Mouse (Mus musculus): ENCODE results near the gene Eps15l1.

Eps15l1 gene

DNA sequence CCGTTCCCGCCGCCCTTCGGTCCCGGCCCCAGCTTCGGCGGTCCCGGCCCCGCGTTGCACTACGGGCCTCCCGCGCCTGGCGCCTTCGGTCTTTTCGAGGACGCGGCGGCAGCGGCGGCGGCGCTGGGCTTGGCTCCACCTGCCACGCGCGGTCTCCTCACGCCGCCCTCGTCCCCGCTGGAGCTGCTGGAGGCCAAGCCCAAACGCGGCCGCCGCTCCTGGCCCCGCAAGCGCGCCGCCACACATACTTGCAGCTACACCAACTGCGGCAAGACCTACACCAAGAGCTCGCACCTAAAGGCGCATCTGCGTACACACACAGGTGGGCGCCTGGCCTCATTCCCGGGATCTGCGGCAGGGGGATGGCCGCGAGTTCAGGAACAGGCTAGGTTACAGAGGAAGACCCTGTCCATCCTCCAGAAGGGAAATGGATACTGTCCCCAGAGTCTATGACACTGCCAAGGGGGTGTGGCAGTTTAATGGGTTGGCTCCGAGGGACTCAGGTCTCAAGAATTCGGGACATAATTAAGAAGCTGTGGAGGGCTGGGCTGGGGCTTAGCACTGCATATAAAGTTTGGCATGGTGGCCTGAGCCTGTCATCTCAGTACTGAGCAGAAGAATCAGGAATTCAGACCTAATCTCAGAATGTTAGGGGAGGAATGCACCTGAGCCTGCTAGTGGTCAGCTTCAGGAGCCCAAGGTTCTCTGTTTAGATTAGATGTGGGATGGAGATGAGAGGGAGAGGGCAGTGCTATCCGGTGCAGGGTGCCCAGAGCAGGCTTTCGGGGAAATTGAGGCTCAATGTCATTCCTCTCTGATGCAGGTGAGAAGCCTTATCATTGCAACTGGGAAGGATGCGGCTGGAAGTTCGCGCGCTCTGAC, 101.1 kb downstream of the Eps15l1 start:
- no peak for DNase-seq (ENCODE audit: low spot score)

DNA sequence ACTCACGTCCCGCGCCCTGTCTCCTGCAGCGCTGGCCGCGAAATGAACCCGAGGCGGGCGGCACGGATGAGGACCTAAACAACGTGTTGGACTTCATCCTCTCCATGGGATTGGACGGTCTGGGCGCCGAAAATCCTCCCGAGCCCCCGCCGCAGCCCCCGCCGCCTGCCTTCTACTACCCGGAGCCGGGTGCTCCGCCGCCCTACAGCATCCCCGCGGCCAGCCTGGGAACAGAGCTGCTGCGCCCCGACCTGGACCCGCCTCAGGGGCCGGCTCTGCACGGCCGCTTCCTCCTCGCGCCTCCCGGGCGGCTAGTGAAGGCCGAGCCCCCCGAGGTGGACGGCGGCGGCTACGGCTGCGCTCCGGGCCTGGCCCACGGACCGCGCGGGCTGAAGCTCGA, 101.9 kb downstream of the Eps15l1 start:
- DNase-seq (ENCODE audit: low spot score) = peak; percentile 32

GRCm38 (mm10) chr8:72318801-72319322, 102.4 kb downstream of the Eps15l1 start, which contains the start of gene Klf2:
TSS of gene Klf2 (plus strand) at chr8:72319033.
- peak; percentile 91 for DNase-seq (ENCODE audit: low spot score)

DNA sequence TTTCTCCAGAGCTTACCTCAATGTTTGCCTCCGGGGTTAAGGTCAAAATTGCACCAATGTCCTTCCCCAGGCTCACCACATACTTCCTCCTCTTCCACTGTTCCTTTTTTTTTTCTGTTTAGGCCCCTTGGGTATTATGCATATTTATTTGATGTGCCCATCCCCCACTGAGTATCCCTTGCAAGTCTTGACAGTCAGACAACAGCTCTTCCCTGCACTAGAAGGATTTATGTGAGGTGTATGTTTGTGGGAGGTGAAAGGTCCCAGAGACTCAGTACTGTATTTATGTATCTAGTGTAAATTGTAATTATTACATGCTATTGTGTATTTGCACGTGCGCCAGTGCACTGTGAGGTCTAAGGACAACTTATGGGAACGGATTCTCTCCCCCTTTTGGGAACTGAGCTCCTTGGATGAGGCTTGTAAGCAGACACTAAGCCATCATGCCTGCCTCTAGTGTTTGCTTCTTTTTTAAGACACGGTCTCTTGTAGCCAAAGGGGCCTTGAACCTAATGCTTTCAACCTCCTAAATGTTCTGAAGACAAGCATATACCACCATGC, 103.4 kb downstream of the Eps15l1 start:
- no peak for DNase-seq (ENCODE audit: low spot score)

- no peak for DNase-seq (ENCODE audit: low spot score)
Observed at GRCm38 (mm10) chr8:72316053-72316695, 105.1 kb downstream of the Eps15l1 start.

GRCm38 (mm10) chr8:72312926-72313518, 108.2 kb downstream of the Eps15l1 start:
- DNase-seq (ENCODE audit: low spot score) = no peak

GRCm38 (mm10) chr8:72310849-72311506, 110.3 kb downstream of the Eps15l1 start:
- no peak for DNase-seq (ENCODE audit: low spot score)

DNA sequence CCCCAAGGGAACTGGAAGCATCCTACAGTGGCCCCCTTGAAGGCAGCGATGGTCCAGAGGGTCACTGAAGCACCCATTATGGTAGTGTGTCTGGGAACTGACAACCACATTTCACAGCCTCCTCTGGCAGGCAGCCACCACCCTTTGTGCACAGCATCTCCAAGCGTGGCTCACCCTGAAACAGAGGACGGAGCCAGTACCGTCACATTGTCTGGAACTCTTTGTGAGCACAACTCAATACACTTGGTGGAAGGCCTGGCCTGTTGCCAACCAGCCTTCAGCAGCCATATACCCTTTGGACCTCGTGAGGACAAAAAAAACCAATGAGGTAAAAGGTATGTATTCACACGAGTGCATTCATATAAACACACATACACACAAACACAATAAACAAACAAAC, 113.0 kb downstream of the Eps15l1 start:
- no peak for DNase-seq (ENCODE audit: low spot score)

- no peak for DNase-seq (ENCODE audit: low spot score)
Observed at GRCm38 (mm10) chr8:72306913-72307312, 114.3 kb downstream of the Eps15l1 start.

DNA sequence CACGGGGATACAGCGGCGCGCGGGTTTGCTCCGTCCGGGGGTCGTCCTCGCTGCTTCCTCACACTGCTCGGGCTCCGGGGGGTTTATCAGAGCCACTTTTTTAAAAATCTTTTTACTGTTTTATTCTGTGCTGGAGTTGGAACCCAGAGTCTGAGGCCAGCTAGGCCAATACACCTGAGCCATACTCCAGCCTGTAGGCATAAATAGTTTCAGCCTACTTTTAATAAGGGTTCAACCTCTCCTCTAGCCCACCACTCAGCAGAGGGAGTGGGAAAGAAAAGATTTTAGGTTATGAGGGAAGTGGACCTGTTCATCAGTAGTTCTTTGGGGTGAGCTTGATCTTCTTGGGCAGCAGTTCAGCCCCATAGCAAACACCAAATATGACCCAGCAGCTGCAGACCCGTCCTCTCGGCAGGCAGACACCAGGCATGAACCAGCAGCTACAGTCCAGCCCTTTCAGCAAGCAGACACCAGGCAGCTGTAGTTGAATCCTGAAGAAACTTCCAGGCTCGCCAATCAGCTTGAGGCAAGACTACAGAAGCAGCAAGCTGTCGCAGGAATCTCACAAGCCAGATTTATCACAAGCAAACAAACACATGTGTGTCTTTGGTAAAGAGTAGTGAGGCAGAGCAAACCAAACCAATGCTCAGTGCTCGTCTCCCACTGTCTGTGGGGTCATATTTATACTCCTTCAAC, 115.9 kb downstream of the Eps15l1 start, which contains the start of gene Gm10282:
Gene Gm10282, minus strand, starts transcription at position 51 of the 696 bp plus-strand sequence.
- no peak for DNase-seq (ENCODE audit: low spot score)

GRCm38 (mm10) chr8:72303633-72304032, 117.6 kb downstream of the Eps15l1 start:
- no peak for DNase-seq (ENCODE audit: low spot score)

DNA sequence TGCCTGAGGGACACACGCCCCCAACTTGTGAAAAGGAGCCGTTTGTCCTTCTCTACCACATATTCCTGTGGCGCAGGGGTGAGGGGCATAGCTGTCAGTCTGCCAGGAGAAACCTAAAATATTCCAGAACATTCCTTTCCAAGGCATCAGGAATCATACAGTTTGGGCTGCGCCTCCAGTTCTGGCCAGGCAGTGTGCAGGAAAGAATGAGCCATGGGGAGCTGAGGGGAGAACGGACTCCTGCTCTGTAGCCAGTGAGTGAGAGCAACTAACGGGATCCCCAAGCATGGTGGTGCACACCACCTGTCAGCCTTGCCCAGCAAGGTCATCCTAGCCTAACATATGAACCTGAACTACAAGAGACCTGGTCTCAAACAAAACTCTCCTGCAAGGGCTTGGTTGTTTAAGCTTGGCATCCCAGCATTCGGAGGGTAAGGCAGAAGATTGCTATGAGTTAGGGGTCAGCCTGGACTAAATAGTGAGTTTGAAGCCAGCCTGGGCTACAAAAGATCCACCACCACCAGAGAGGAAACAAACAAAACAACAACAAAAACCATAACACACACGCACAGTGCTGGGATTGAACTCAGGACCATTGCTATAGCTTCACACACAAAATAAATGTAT, 118.2 kb downstream of the Eps15l1 start:
- DNase-seq (ENCODE audit: low spot score) = no peak

DNA sequence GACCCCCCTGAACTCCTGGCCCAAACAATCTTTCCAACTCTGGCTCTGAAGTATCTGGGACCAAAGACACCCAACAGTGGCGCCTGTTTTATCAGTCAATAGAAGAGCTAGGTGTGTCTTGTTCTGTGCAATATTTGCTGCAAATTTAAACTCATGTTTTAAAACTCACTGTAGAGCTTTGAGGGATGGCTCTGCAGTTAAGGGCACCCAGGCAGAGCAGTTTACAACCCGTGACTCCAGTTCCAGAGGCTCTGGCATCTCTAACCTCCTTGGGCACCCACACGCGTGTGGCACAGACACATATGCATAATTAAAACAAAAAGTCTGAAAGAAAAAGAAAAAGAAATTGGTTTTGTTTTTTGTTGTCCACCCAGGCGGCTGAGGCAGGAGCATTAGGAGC, 119.8 kb downstream of the Eps15l1 start:
- DNase-seq (ENCODE audit: low spot score) = no peak

DNA sequence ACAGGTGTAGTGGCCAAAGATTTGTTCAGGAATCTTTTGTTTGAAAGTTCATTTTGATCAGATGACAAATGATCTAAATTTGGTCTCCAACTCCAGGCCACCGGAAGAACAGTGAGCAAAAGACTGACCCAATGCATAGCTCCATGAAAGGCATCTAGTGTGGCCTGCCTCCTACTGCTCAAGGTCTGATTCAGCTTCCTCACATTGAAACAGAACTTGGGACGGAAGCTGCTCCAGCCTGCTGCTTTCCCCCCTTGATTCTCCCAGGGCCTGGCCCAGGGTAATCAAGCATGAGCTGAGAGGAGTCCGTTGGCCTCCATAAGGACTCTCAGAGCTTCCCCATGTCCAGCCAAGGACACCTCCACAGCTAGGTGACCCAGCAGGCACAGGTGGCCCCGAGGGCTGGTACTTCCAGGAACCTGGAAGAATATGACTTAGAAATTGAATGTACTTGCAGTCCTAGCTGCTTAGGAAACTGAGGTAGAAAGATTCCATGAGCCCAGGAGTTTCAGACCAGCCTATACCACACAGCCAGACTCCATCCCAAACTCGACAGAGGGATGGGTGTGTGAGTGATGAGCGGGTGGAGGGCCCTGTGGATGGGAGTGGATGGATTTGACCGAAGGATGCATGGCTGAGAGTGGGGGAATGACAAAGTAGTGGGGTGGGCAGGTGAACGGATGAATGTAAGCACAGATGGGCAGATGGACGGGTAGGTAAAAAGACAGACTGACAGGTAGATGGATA, 120.4 kb downstream of the Eps15l1 start:
- no peak for DNase-seq (ENCODE audit: low spot score)

GRCm38 (mm10) chr8:72298928-72299327, 122.3 kb downstream of the Eps15l1 start:
- DNase-seq (ENCODE audit: low spot score) = no peak

GRCm38 (mm10) chr8:72296561-72296960, 124.7 kb downstream of the Eps15l1 start:
- DNase-seq (ENCODE audit: low spot score) = no peak

- peak; percentile 25 for DNase-seq (ENCODE audit: low spot score)
Observed at GRCm38 (mm10) chr8:72295679-72296078, 125.6 kb downstream of the Eps15l1 start.

GRCm38 (mm10) chr8:72295125-72295524, 126.1 kb downstream of the Eps15l1 start:
- DNase-seq (ENCODE audit: low spot score) = no peak

DNA sequence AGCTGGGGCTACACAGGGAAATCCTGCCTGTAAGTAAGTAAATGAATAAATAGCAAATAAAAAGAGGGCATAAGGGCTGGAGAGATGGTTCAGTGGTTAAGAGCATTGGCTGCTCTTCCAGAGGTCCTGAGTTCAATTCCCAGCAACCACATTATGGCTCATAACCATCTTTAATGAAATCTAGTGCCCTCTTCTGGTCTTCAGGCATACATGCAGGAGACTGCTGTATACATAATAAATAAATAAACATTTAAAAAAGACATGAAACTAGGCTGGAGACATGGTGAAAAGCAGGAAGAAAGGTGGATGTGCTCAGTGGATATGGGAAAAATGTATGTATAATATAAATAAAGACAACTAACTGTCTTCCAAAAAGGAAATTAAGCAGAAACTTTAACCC, 128.0 kb downstream of the Eps15l1 start:
- DNase-seq (ENCODE audit: low spot score) = no peak

GRCm38 (mm10) chr8:72291104-72291503, 130.2 kb downstream of the Eps15l1 start:
- no peak for DNase-seq (ENCODE audit: low spot score)
